Mouse (Mus musculus) bone marrow macrophage, adult 2 months (primary cell): ENCODE measurements around the gene March8.

Experiments
- CTCF ChIP-seq: IDR thresholded peaks from 2 replicates; pipeline ENCODE4 v1.5.1; 2012; ENCODE audit warnings: low read depth, mild to moderate bottlenecking, low read length, moderate library complexity
- POLR2A ChIP-seq: IDR thresholded peaks from 2 replicates; pipeline ENCODE4 v1.6.1; 2012; ENCODE audit warnings: mild to moderate bottlenecking, low read depth, low read length, borderline replicate concordance

- TF ChIP-seq POLR2A (no peak), CTCF (no peak)
Measured at GRCm38 (mm10) chr6:116389481-116389880, 51.7 kb downstream of the March8 start.
